Mouse (Mus musculus) left cerebral cortex, adult 11 months (tissue): Measurements from ENCODE around the gene D130043K22Rik.
"Not testable (repeated sequence)": the region's sequence is repeated elsewhere in the genome, so short reads cannot be mapped to it uniquely, and the experiment has no call there.

ENCODE experiments used
- DNase-seq: peaks from one replicate; pipeline ENCODE4 v3.0.0; 2022; ENCODE audit warnings: low spot score

Gene D130043K22Rik

GRCm38 (mm10) chr13:24831353-24832130 lies 13.4 kb upstream of the D130043K22Rik start, which contains the start of the genes Acot13 and Tdp2:
Acot13 (minus strand) TSS chr13:24831540.
Tdp2 (plus strand) TSS chr13:24831679.
- DNase-seq = peak; percentile 91

- no peak for DNase-seq
Measured at GRCm38 (mm10) chr13:24832131-24832810, 12.7 kb upstream of the D130043K22Rik start.

DNA sequence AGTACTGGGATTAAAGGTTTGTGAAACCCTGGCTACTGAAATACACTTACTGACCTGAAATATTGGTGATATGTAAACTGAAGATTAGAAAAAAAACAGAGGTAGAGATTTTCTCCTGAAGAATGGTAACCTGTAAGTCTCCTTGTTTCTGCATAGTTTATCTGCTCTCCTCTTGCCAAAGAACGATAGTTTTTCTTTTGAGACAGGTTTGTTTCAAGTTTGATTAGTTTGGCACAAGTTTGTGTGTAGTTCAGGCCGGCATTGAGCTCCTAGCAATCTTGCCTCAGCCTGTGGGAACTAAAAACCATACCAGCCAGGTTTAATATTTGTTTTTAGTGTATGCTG lies 12.2 kb upstream of the D130043K22Rik start:
- DNase-seq = no peak

DNA sequence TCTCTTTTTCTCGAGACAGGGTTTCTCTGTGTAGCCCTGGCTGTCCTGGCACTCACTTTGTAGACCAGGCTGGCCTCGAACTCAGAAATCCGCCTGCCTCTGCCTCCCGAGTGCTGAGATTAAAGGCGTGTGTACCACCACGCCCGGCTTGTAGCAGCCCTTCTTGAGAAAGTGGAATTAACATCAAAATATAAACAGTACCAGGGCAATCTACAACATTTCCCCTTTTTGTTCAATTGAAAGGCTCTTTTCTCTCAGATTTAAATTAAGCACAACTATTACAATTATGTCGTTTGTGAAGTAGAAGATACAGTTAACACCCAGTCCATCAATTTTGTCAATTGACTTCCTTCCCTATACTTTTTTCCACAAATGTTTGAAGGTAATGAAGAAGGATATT lies 7.2 kb upstream of the D130043K22Rik start:
- not testable (repeated sequence) for DNase-seq

GRCm38 (mm10) chr13:24839831-24840230 lies 5.1 kb upstream of the D130043K22Rik start:
- no peak for DNase-seq

GRCm38 (mm10) chr13:24841702-24842101 lies 3.2 kb upstream of the D130043K22Rik start:
- no peak for DNase-seq

DNA sequence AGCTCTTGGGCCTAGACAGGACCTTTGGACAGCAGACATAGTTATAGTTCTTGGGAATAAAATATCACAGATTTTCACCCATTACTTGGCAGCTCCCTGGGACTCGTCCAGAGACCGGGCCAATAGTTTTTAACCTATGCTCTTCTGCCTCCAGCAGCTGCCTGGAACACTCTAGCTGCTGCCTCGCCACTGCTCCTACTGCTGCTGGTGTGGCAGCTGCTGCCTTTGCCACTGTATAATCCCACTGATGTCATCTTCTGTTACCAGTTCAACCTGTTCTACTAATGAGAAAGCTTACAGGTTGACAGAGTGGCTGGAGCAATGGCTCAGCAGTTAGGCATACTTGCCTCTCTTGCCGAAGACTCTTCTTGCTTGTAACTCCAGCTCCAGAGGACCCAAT lies 4.4 kb downstream of the D130043K22Rik start:
- DNase-seq = no peak

GRCm38 (mm10) chr13:24851989-24852388 lies 7.1 kb downstream of the D130043K22Rik start:
- DNase-seq = no peak

DNA sequence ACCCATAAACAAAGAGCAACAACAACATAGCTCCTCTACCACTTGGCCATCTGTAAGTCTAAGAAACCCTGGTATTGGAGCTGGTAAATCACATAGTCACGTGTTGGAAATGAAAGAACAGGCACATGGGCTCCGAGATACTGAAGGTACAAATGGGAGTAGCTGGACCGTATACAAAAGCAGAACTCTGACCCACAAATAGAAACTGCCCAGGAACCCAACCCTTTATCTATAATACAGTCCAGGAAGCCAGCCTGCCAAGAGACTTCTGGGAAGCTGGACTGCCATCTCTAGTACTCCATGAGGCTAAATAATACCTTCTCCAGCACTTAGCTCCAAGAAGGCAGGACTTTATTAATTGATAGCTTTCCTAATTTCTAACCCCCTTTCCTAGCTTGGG lies 7.6 kb downstream of the D130043K22Rik start:
- DNase-seq = no peak

DNA sequence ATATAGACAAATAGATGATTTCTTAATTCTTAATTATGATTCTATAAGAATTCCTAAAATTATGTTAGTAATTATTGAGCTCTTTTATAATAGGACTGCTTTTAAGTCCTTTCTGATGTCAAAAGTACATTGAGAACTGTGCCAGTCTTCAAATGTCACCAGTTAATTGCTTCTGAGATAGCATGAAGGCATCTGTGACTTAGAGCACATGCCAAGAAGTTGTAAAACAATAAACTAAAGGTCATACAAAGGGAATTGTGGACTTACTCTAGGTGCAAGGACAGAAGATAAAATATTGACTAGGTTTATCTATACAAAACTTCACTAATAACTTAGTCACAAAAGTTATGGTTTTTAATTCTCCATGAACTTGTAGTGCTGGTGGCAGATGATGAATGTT lies 14.2 kb downstream of the D130043K22Rik start:
- no peak for DNase-seq

DNA sequence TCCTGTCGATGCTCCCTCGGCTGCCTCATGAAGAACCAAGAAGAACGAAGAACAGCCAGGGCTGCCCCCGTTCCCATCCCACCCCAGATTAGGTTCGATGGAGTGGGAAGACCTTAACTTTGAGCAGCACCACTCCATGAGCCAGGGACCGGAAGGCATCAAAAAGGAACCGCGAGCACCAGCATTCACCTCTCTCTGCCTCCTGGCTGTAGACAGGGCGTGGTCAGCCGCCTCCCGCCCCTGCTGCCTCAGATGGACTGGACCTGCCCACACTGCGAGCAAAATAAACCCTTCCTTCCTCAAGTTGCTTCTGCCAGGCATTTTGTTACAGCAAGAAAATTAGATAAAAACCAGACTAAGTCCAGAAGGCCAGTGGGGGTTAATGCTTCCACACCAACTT lies 16.1 kb downstream of the D130043K22Rik start:
- no peak for DNase-seq

DNA sequence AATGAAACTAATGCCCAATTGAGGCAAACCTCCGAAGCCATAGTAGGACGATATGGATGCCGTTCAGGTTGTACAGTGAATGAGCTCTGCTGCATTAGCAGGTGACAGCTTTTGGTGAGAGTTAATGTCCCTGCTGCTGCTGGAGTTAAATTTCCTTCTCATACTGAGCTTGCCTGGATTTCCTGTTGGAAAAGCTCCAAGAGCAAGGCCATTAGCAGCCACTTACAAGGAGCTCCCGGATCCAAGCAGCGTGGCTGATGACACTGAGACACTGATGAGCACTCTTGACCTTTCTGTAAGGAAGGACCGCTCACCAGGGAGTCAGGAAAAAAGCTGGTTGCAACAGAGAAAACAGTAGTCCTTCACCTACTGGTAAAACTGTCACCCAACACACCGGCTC lies 17.1 kb downstream of the D130043K22Rik start:
- DNase-seq = no peak

- peak; percentile 16 for DNase-seq
Measured at GRCm38 (mm10) chr13:24862520-24862919, 17.6 kb downstream of the D130043K22Rik start.

DNA sequence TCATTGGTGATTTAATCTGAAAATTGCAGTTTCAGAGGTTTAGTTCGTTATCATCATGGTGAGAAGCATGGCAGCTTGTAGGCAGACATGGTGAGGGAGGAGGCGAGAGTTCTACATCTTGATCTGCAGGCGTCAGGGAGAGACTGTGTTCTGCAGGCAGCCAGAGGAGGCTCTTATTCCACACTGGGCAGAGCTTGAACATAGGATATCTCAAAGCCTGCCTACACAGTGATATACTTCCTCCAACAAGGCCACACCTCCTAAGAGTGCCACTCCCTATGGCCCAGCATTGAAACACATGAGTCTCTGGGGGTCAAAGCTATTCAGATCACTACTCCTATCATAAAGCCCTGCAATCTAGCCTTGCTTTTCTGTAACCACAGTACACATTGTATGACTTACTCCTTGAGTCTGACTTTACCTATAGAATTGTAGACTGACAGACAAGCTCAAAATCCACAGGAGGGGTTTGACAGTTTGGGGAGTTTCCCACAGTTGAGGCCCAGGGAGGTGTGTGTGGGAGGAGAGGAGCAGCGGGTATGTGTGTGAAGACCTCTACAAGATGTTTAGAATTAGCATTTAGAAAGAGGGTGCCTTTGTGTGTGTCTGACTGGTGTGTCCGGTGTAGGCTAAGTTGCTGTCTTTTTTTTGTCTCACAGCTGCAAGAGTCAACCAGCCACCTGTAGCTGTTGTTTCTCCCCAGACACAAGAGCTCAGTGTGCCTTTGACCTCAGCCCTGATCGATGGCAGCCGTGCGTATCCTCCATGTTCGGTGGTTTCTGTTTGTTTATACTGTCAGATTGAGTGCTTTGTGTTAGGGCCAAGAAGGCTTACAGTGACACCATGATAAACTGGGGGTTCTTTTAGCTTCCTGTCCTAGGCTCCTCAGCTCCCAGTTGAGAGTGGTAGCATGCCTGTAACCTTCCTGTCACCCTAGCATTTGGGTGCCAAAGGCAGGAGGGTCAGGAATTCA lies 21.8 kb downstream of the D130043K22Rik start:
- DNase-seq = no peak

DNA sequence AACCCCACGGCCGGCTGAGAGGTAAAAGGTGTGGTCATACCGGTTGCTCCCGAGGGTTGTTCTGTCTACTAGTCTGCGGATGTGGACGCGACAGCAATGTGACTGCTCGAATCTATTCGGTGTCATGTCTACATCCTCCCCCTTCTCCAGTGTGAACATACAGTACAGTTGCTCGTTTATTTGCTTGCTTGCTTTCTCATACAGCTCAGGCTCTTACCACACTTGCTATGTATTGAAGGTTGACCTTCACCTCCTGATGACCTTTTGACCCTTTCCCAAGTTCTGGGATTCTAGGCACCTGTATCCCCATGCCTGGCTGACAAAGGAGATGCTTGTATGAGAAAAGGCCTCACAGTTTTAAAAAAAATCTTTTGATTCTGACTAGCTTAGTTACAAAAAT lies 22.9 kb downstream of the D130043K22Rik start:
- no peak for DNase-seq

DNA sequence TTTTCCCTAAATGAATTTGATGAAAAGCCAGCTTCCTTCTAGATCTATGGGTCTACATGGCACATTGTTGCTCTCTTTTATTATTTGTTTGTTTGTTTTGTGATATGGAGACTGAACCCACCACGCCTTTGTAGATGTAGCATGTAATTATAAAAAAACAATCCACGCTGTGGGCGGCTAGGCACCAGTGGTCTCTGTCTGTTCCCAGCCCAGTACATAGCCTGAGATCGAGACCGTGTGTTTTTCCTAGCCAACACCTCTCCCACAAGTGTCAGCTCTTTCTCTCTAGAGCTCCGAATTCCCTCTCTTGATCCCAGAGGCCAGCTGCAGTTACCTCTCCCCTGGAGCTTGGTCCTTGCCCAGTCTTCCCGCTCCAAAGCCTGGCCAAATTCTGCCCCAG lies 23.3 kb downstream of the D130043K22Rik start:
- DNase-seq = no peak

DNA sequence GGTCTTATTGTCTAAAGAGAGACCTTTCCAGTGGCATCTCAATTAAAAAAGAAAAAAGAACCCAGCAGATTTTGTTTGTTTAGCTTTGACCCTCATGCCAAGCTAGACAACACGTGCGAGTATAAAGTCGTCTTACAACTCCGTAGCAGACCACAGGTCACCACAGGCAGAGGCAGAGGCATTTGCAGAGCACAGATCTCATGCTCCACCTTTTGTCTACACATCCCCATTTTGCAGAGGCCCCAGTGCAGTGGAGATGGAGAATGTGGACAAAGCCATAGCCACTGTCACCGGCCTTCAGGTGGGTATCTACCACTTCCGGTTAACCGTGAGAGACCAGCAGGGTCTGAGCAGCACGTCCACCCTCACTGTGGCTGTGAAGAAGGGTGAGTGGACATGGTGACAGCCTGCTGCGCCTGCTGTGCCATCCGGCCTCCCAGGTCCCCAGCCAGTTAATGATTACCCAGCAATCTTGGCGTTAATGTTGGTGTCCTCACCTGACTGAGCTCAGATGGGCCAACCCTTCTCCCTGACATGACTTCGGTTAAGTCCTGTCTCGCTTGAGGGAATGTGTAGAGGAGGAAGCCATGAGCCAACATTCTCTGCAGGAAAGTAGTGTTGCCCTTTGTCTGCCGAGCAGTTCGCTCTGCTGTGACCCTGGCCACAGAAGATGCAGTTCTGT lies 34.6 kb downstream of the D130043K22Rik start:
- DNase-seq = no peak

GRCm38 (mm10) chr13:24880208-24880607 lies 35.3 kb downstream of the D130043K22Rik start:
- no peak for DNase-seq

DNA sequence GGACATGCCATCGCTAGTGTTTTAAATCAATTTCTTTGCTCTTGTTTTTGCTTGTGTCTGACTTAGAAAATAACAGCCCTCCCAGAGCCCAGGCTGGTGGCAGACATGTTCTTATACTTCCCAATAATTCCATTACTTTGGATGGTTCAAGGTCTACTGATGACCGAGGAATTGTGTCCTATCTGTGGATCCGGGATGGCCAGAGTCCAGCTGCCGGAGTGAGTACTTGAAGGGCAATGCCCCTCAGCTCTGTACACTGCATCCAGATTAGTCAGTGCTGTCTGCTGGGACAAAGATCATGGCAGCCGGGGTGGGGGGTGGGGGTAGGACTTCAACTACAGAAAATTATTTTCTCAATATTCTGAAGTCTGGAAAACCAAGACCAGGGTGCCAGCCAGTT lies 35.8 kb downstream of the D130043K22Rik start:
- DNase-seq = no peak

GRCm38 (mm10) chr13:24882411-24882810 lies 37.5 kb downstream of the D130043K22Rik start:
- no peak for DNase-seq

DNA sequence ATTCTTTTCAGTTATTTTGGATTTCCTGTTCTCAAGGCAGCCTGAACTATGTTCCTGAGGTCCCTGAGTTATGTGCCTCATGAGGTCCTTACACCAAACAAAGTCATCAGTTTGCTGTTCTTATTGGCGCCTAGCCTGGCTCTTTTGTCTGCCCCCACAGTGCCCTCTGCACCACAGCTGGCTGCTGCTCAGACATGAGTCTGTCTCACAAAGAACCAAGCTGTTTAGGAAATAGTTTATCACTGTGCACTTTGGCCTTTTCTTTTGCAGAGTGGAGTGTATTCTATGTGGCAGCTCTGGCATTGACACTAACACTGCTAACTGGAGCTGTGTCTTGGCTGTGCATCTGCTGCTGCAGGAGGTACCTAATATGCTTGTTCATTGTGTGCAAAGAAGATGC lies 44.6 kb downstream of the D130043K22Rik start:
- DNase-seq = no peak

DNA sequence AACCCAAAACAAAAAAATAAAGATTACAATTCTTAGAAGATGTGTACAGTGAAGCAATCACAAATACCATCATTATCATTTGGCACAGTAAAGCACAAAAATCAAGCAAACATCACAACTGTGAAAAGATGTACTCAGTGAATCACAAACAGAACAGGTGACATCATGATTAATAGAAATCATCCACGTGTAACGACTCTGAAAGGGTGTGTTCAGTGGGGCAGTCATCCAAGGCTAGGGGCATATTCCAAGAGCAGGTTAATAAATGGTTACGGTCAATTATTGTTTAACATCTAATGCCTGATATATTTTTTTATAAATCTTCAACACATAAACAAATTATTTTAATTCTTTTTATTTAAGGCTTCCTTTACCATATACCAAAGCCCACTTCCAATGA lies 47.6 kb downstream of the D130043K22Rik start:
- DNase-seq = no peak
